11 mouse cellular contexts compared by ENCODE assay signal in the genomic region with DNA sequence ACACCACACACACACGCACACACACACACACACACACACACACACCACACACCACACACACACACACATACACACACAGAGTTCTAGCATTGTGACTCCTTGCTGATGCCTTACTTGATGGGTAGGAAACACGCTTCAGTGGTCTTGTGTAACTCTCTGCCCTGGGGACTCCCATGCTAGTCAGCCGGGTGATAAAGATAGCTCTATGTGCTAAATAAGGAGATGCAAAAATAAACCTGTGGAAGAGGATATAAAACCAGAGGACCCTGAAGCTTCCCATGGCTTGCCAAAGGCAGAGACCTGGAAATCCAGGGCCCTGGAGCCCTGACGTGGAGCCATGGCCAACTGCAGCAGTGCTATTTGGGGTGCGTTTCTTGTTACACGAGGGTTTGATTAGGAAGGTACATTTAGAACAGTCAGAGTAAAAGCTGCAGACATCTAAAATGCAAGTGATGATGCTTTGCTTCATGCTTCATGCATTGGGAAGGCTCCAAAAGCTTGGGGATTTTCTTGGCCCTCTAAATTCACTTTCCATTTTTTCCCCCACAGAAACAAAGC. TPM values are rescaled to one million over a fixed set of nuclear protein-coding genes. Genes with fewer than 3 reads are reported as not detected.
DNase-seq lines count a peak whose midpoint lies in the region; ATAC-seq and TF ChIP-seq lines count a peak whose summit lies in the region.
"Had no signal": no experiment of that assay in that cellular context is flagged by ENCODE, and none has a peak within 500 bp of the region (broad histone marks: within the 10 kb centered on the region; RNA-seq: fewer than 3 reads in every experiment).

No protein-coding gene starts in this region.

- H3K4me1 ChIP-seq in heart, embryonic 14.5 days (ENCODE audit: control insufficient read depth in 2 of 2, insufficient read depth in 2 of 2, low read length in 2 of 2): peaks cover 7 to 9% of the 10 kb centered on the region in 2 experiments
- H3K4me1 ChIP-seq in liver, postnatal 0 days (ENCODE audit: insufficient read depth): no peaks in the 10 kb centered on the region
- no peaks in the 10 kb centered on the region for H3K4me1 ChIP-seq in forebrain, embryonic 12.5 days

- TF ChIP-seq EP300 in liver, postnatal 0 days (IDR thresholded peaks at IDR 0.05; ENCODE audit: low read depth): no peak

- H3K9me3 ChIP-seq in heart, embryonic 14.5 days (ENCODE audit: control insufficient read depth, low read length): no peaks in the 10 kb centered on the region
- no peaks in the 10 kb centered on the region for H3K9me3 ChIP-seq in liver, postnatal 0 days (ENCODE audit: low read length)
- no peaks in the 10 kb centered on the region for H3K9me3 ChIP-seq in forebrain, embryonic 12.5 days

- H3K9ac ChIP-seq in heart, embryonic 14.5 days (ENCODE audit: low read length): no peak overlapping the region
- no peak overlapping the region for H3K9ac ChIP-seq in liver, postnatal 0 days (replicated peaks)
- H3K9ac ChIP-seq in forebrain, embryonic 12.5 days: no peak overlapping the region

- no peak overlapping the region for H3K4me3 ChIP-seq in heart, embryonic 14.5 days (ENCODE audit: control insufficient read depth in 1 of 2, insufficient read depth in 1 of 2, low read depth in 1 of 2, low read length in 2 of 2)
- H3K4me3 ChIP-seq in liver, postnatal 0 days (ENCODE audit: low read depth, low read length): no peak overlapping the region
- H3K4me3 ChIP-seq in forebrain, embryonic 12.5 days (replicated peaks): no peak overlapping the region

- 19% methylated on average over 5 of the region's 6 CpGs for WGBS in heart, embryonic 14.5 days
- WGBS in liver, postnatal 0 days (ENCODE audit: insufficient replicate concordance): 70% methylated on average over 6 of the region's 6 CpGs
- WGBS in forebrain, embryonic 12.5 days: 83% methylated on average over 6 of the region's 6 CpGs

- 0 out of 4 replicates have a peak overlapping the region, but pooled peaks have one; percentile 2 to 25 for H3K27ac ChIP-seq in heart, embryonic 14.5 days (replicated peaks in 1 of 2; ENCODE audit: control insufficient read depth in 1 of 2, insufficient read depth in 1 of 2, low read depth in 2 of 2, low read length in 2 of 2)
- H3K27ac ChIP-seq in liver, postnatal 0 days (ENCODE audit: low read depth): no peak overlapping the region
- H3K27ac ChIP-seq in forebrain, embryonic 12.5 days: no peak overlapping the region
- H3K27ac ChIP-seq: kidney, postnatal 0 days had no signal

- no peak for TF ChIP-seq CTCF in liver, postnatal 0 days (IDR thresholded peaks at IDR 0.05; ENCODE audit: low read depth)

- no peaks in the 10 kb centered on the region for H3K36me3 ChIP-seq in heart, embryonic 14.5 days (ENCODE audit: control insufficient read depth, insufficient read depth, low read length)
- no peaks in the 10 kb centered on the region for H3K36me3 ChIP-seq in liver, postnatal 0 days (replicated peaks; ENCODE audit: insufficient read depth, low read length)
- no peaks in the 10 kb centered on the region for H3K36me3 ChIP-seq in forebrain, embryonic 12.5 days (replicated peaks)

- DNase-seq in cerebellum, postnatal 14 days: peak; percentile 7 to 43
- no peak for DNase-seq in cerebellum, adult 11 months
- peak; percentile 22 to 65 for DNase-seq in layer of hippocampus, postnatal 14 days (ENCODE audit: low spot score in 2 of 2)
- DNase-seq in layer of hippocampus, postnatal 25 days (ENCODE audit: extremely low spot score in 1 of 2, low spot score in 1 of 2): no peak
- DNase-seq in right cerebral cortex, postnatal 36 days (ENCODE audit: low spot score in 2 of 2): peak; percentile 36 to 47
- no peak for DNase-seq in liver, postnatal 0 days
- DNase-seq: lung, adult 2 months had no signal

- 0 out of 2 replicates have a peak overlapping the region, but pooled peaks have one; percentile 9 for H3K4me2 ChIP-seq in heart, embryonic 14.5 days (ENCODE audit: low read length)
- no peak overlapping the region for H3K4me2 ChIP-seq in liver, postnatal 0 days (ENCODE audit: low read depth, low read length)
- no peak overlapping the region for H3K4me2 ChIP-seq in forebrain, embryonic 12.5 days

- no peaks in the 10 kb centered on the region for H3K27me3 ChIP-seq in heart, embryonic 14.5 days (ENCODE audit: control insufficient read depth, insufficient read depth, low read length)
- H3K27me3 ChIP-seq in liver, postnatal 0 days (ENCODE audit: insufficient read depth, low read length): no peaks in the 10 kb centered on the region
- H3K27me3 ChIP-seq in forebrain, embryonic 12.5 days: no peaks in the 10 kb centered on the region

- ATAC-seq in heart, embryonic 14.5 days (ENCODE audit: insufficient number of reproducible peaks, insufficient read depth, low FRiP score, low read depth): no peak
- no peak for ATAC-seq in liver, postnatal 0 days
- no peak for ATAC-seq in forebrain, embryonic 12.5 days (ENCODE audit: low FRiP score)

RNA-seq across cellular contexts. Expression of gene Rasgrp3, which starts 7.4 kb away (rescaled TPM):
- total RNA-seq in layer of hippocampus, postnatal 14 days (2021): 10 to 100 TPM; 11.4 to 11.7 TPM
- total RNA-seq in layer of hippocampus, postnatal 25 days (2021): 1 to 10 TPM; 8.4 to 9.3 TPM
- polyA plus RNA-seq in heart, embryonic 14.5 days (2014; fragmentation: Nextera tagmentation; extraction: Ambion mirVana): 24.3 and 25.1 TPM in 2 replicates
- 3.7 and 4.1 TPM in 2 replicates for polyA plus RNA-seq in liver, postnatal 0 days (2015; fragmentation: Nextera tagmentation; extraction: Ambion mirVana)
- 5.7 and 6.3 TPM in 2 replicates for polyA plus RNA-seq in forebrain, embryonic 12.5 days (2016; fragmentation: Nextera tagmentation; extraction: Ambion mirVana)
- total RNA-seq: granulocyte monocyte progenitor cell, adult 5-6 weeks had no signal

Comparison
In these comparisons a context has a peak if more than half of its experiments do, and no peak if none do; other contexts are left out.
1. DNase-seq: peak in cerebellum, postnatal 14 days (2 of 2), layer of hippocampus, postnatal 14 days (2 of 2) and right cerebral cortex, postnatal 36 days (2 of 2); none in cerebellum, adult 11 months (single experiment), layer of hippocampus, postnatal 25 days (0 of 2) and liver, postnatal 0 days (single experiment).
2. H3K27ac ChIP-seq: peak in heart, embryonic 14.5 days (2 of 2); none in liver, postnatal 0 days (single experiment) and forebrain, embryonic 12.5 days (single experiment).